In the genomic region with DNA sequence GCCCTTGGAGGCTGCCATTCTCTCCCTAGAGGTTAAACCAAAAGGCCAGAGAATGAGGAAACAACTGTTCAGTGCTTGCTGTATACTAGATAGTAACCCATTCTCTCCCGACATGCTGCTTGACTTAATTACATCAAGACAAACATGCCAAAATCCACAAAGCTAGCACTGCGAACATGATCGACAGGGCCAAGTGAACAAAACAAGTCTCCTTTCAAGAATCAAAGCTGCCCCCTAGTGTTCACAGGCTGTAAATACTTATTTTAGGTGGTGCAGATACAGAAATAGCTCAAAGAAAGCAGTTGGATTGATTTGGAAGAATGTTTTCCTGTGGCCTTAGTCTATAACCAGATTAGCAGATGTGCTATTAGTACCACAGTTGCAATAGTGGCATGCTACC, we compare ENCODE assay signal across 8 mouse cellular contexts. TPM values are rescaled to one million over a fixed set of nuclear protein-coding genes. Genes with fewer than 3 reads are reported as not detected.
DNase-seq lines count a peak whose midpoint lies in the region; ATAC-seq and TF ChIP-seq lines count a peak whose summit lies in the region.
"Had no signal": no experiment of that assay in that cellular context is flagged by ENCODE, and none has a peak within 500 bp of the region (broad histone marks: within the 10 kb centered on the region; RNA-seq: fewer than 3 reads in every experiment).

No protein-coding gene starts in this region.

- H3K36me3 ChIP-seq in ES-E14 (ENCODE audit: control insufficient read depth, insufficient read depth, low read length, poor library complexity, severe bottlenecking): no peaks in the 10 kb centered on the region
- peaks cover 16% of the 10 kb centered on the region for H3K36me3 ChIP-seq in heart, postnatal 0 days (replicated peaks; ENCODE audit: control insufficient read depth, insufficient read depth, low read length)
- peaks cover 39% of the 10 kb centered on the region for H3K36me3 ChIP-seq in limb, embryonic 14.5 days (ENCODE audit: control insufficient read depth, insufficient read depth, low read length)

- H3K4me3 ChIP-seq in left cerebral cortex, adult 2 months: no peak overlapping the region
- H3K4me3 ChIP-seq in ES-E14 (ENCODE audit: insufficient read depth in 1 of 2, low read depth in 1 of 2, low read length in 2 of 2, poor library complexity in 1 of 2, severe bottlenecking in 1 of 2): no peak overlapping the region
- no peak overlapping the region for H3K4me3 ChIP-seq in heart, postnatal 0 days (ENCODE audit: low read depth, low read length)
- no peak overlapping the region for H3K4me3 ChIP-seq in limb, embryonic 14.5 days (replicated peaks; ENCODE audit: low read length)
- H3K4me3 ChIP-seq: midbrain, embryonic 12.5 days had no signal

- ATAC-seq in heart, postnatal 0 days (ENCODE audit: insufficient read depth, low read depth): no peak
- ATAC-seq in limb, embryonic 14.5 days (ENCODE audit: low FRiP score, low read depth): 0 out of 2 replicates have a peak, but pooled peaks have one; percentile 27

- H3K27ac ChIP-seq in left cerebral cortex, adult 2 months: no peak overlapping the region
- no peak overlapping the region for H3K27ac ChIP-seq in ES-E14 (ENCODE audit: insufficient read depth, low read depth, low read length, poor library complexity, severe bottlenecking)
- H3K27ac ChIP-seq in heart, postnatal 0 days (ENCODE audit: low read depth): no peak overlapping the region; the same call in 1 of the 2 replicates
- H3K27ac ChIP-seq in limb, embryonic 14.5 days (replicated peaks; ENCODE audit: low read depth, low read length): no peak overlapping the region

- in situ Hi-C loops in ES-E14 (cut with MboI; ENCODE audit: low sequenced_read_pairs in 2 of 2, unreplicated experiment in 2 of 2): no loop called here

- H3K4me1 ChIP-seq in ES-E14 (ENCODE audit: control insufficient read depth in 2 of 2, insufficient read depth in 2 of 2, low read length in 2 of 2, poor library complexity in 1 of 2): no peaks in the 10 kb centered on the region
- H3K4me1 ChIP-seq in heart, postnatal 0 days (ENCODE audit: control insufficient read depth, insufficient read depth): peaks cover 18% of the 10 kb centered on the region; the same call in 1 of the 2 replicates
- no peaks in the 10 kb centered on the region for H3K4me1 ChIP-seq in limb, embryonic 14.5 days (ENCODE audit: control insufficient read depth, insufficient read depth, low read length)
- H3K4me1 ChIP-seq: midbrain, embryonic 12.5 days had no signal

- H3K27me3 ChIP-seq in heart, postnatal 0 days (ENCODE audit: control insufficient read depth, insufficient read depth, low read length): no peaks in the 10 kb centered on the region
- no peaks in the 10 kb centered on the region for H3K27me3 ChIP-seq in limb, embryonic 14.5 days (ENCODE audit: control insufficient read depth, insufficient read depth, low read length)
- H3K27me3 ChIP-seq: midbrain, embryonic 12.5 days had no signal

- no peak for DNase-seq in left cerebral cortex, adult 2 months (ENCODE audit: extremely low spot score in 1 of 2, low spot score in 2 of 2)
- DNase-seq in left cerebral cortex, adult 11 months (ENCODE audit: low spot score): no peak
- peak; percentile 47 for DNase-seq in ES-E14 (ENCODE audit: low read depth, low spot score)
- DNase-seq in c-Kit-positive CD71-positive TER-119-negative erythroid progenitor cells, embryonic 14.5 days (ENCODE audit: low read depth): peak; percentile 52
- DNase-seq in heart, postnatal 0 days (ENCODE audit: low spot score): peak; percentile 41
- DNase-seq in limb, embryonic 14.5 days (ENCODE audit: low spot score): peak; percentile 63
- DNase-seq in retina, postnatal 1 day: peak; percentile 75

- no peak overlapping the region for H3K4me2 ChIP-seq in heart, postnatal 0 days (ENCODE audit: low read depth, low read length)
- H3K4me2 ChIP-seq in limb, embryonic 14.5 days (replicated peaks; ENCODE audit: low read depth, low read length, severe bottlenecking): no peak overlapping the region
- H3K4me2 ChIP-seq: midbrain, embryonic 12.5 days had no signal

- no peak for TF ChIP-seq EP300 in heart, postnatal 0 days (IDR thresholded peaks at IDR 0.05; ENCODE audit: low read depth)

- intact Hi-C loops in left cerebral cortex, adult 2 months (cut with DNase I): loop anchor here (5.0 kb wide), 1 partner anchor 765 kb away; no protein-coding TSS in a partner anchor

- no peak overlapping the region for H3K9ac ChIP-seq in ES-E14 (ENCODE audit: insufficient read depth, low read depth, low read length, poor library complexity, severe bottlenecking)
- no peak overlapping the region for H3K9ac ChIP-seq in heart, postnatal 0 days (replicated peaks; ENCODE audit: low read depth, low read length)
- no peak overlapping the region for H3K9ac ChIP-seq in limb, embryonic 14.5 days (ENCODE audit: low read depth, low read length, severe bottlenecking)
- H3K9ac ChIP-seq: midbrain, embryonic 12.5 days had no signal

- WGBS in heart, postnatal 0 days: 42% methylated on average over 3 of the region's 3 CpGs
- WGBS in limb, embryonic 14.5 days: 22% methylated on average over 3 of the region's 3 CpGs

- TF ChIP-seq POLR2A in limb, embryonic 14.5 days (IDR thresholded peaks at IDR 0.05; ENCODE audit: borderline replicate concordance, extremely low read depth, insufficient read depth, insufficient read length): no peak

- TF ChIP-seq CTCF in left cerebral cortex, adult 2 months (IDR thresholded peaks at IDR 0.05): peak; percentile 65
- TF ChIP-seq CTCF in heart, postnatal 0 days (IDR thresholded peaks at IDR 0.05; ENCODE audit: low read depth): peak; percentile 57

- H3K9me3 ChIP-seq in ES-E14 (ENCODE audit: control insufficient read depth, insufficient read depth, low read depth, low read length): no peaks in the 10 kb centered on the region
- H3K9me3 ChIP-seq in heart, postnatal 0 days (replicated peaks; ENCODE audit: control insufficient read depth, low read length): no peaks in the 10 kb centered on the region
- no peaks in the 10 kb centered on the region for H3K9me3 ChIP-seq in limb, embryonic 14.5 days (ENCODE audit: control insufficient read depth, low read length)
- H3K9me3 ChIP-seq: midbrain, embryonic 12.5 days had no signal

TF ChIP-seq in ES-E14, 5 proteins besides CTCF, POLR2A, EP300 and RAD21:
- TF ChIP-seq ZNF384 (IDR thresholded peaks at IDR 0.05; ENCODE audit: low read depth, low read length): no peak
- TF ChIP-seq HCFC1 (IDR thresholded peaks at IDR 0.05; ENCODE audit: borderline replicate concordance, insufficient read depth, low read length): no peak
- no peak for TF ChIP-seq CHD2 (IDR thresholded peaks at IDR 0.05; ENCODE audit: low read depth, low read length)
- peak; percentile 62 for TF ChIP-seq ZC3H11A (IDR thresholded peaks at IDR 0.05; ENCODE audit: borderline replicate concordance, low read depth, low read length)
- TF ChIP-seq MAFK (IDR thresholded peaks at IDR 0.05; ENCODE audit: insufficient read depth, low read depth, low read length): no peak

RNA-seq across cellular contexts. Expression of a gene that starts 44.3 kb away (rescaled TPM):
- total RNA-seq in left cerebral cortex, adult 2 months (2021): under 1 TPM in 1 of 2 experiments, not detected in 1; 0.54 TPM
- total RNA-seq in ES-E14 (2012; rRNA removed): not detected in 2 replicates
- total RNA-seq in heart, postnatal 0 days (2014; rRNA removed; ENCODE audit: low replicate concordance): 0.11 TPM in 1 of 2 replicates, not detected in the other
- polyA plus RNA-seq in heart, postnatal 0 days (2015; fragmentation: Nextera tagmentation; extraction: Ambion mirVana): not detected in 2 replicates
- polyA plus RNA-seq in limb, embryonic 14.5 days (2012; rRNA removed): 0.09 and 0.11 TPM in 2 replicates
- not detected in 2 replicates for polyA plus RNA-seq in limb, embryonic 14.5 days (2014; fragmentation: Nextera tagmentation; extraction: Ambion mirVana)
- polyA plus RNA-seq: midbrain, embryonic 12.5 days had no signal

Comparison
In these comparisons a context has a peak if more than half of its experiments do, and no peak if none do; other contexts are left out.
1. DNase-seq: peak in ES-E14 (single experiment), c-Kit-positive CD71-positive TER-119-negative erythroid progenitor cells, embryonic 14.5 days (single experiment), heart, postnatal 0 days (single experiment), limb, embryonic 14.5 days (single experiment) and retina, postnatal 1 day (single experiment); none in left cerebral cortex, adult 2 months (0 of 2) and left cerebral cortex, adult 11 months (single experiment).